Mouse (Mus musculus) fibroblast of lung, adult 2 months (primary cell): ENCODE measurements around the gene Vrtn.

Experiments used
- DNase-seq: peaks from one replicate; pipeline ENCODE4 v3.0.0-alpha.2; 2011; ENCODE audit warnings: low read depth

The Vrtn gene

DNA sequence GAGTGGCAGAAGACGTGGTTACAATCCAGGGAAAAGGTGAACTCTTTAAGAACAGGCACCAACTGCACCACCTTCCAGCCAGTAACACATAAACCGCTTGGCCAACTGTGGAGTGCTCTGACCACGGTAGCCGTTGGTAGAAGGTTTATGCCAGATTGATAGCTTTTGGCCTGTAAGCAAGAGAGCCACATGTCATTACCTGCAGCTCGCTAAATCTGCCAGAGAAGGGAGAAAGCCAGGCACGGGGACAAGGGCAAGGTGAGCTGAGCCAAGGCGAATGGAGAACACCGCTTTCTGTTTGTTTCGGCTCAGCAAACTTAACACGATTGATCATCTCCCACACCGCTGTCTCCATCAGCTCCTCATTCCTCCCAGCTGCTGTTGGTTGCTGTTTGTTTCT lies 48.2 kb downstream of the Vrtn start:
- no peak for DNase-seq

GRCm38 (mm10) chr12:84691347-84691746 lies 50.5 kb downstream of the Vrtn start:
- no peak for DNase-seq

- no peak for DNase-seq
Measured at GRCm38 (mm10) chr12:84692141-84692540, 51.3 kb downstream of the Vrtn start.

DNA sequence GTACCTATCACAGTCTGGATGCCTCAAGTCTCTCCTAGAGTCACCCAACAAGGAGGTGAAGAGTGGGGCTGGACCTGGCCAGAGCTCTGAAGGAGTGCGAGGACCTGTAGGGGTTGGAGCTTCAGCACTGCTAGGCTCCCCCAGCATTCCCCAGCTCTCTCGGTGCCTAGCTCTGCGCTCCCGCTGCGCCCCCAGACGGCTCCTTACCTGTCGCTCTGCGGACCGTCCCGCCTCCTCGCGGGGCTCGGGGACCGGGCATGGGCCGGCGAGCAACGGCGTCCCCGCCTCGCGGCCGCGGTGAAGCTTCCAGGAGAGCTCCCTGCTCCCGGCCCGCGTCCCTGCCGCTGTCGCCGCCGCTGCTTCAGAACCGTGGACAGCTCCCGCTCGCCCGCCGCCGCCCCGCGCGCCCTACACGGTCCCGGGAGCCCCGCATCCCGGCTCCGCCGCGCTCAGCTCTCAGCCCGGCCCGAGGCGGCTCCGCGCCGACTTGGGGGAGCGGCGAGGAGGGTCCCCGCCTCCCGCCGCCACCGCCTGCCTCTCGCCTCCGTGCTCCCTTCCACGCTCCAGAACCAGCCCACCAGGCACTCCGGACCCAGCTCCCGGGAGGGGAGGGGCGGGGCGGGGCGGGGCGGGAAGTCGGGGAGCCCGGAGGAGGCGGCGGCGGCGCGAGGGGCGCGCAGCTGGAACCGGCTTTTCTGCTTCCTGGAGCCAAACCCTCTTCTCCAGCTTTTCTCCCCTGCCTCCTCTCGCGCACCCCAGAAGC lies 57.7 kb downstream of the Vrtn start, which contains the start of gene Syndig1l:
TSS of gene Syndig1l (minus strand) at position 513 of the 763 bp plus-strand sequence.
- DNase-seq: no peak
